Mouse (Mus musculus): ENCODE results near the gene Kdelr3.

Gene Kdelr3

GRCm38 (mm10) chr15:79516171-79517096 is at the start of gene Kdelr3:
Gene Kdelr3, plus strand, starts transcription at chr15:79516411.
- in situ Hi-C loops (cut with MboI, MseI): no loop called here

- in situ Hi-C loops (cut with MboI, MseI): loop anchor here (5.0 kb wide), 4 partner anchors 54 to 244 kb away; partner anchors contain the start of genes Gm49486 (in 1 of the 2) and Pick1 (in 1 of the 2)
Observed at GRCm38 (mm10) chr15:79466601-79467286, 49.5 kb upstream of the Kdelr3 start.

DNA sequence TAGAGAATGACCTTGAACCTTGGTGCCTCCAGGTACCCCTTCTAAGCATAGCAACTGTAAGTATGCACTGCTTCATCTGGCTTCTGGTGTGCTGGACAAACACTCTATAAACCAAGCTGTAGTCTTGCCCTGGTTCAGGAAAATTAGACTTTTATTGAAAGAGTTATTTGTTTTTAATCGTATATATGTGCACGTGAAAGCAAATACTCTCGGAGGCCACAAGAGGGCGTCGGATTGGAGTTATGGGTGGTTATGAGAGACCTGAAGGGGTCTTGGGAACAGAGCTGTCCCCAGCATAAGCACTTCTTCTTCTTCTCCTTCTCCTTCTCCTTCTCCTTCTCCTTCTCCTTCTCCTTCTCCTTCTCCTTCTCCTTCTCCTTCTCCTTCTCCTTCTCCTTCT is 46.6 kb upstream of the Kdelr3 start:
- in situ Hi-C loops (cut with MboI, MseI): loop anchor here (5.0 kb wide), 4 partner anchors 57 to 247 kb away; partner anchors contain the start of genes Gm49486 (in 1 of the 2) and Pick1 (in 1 of the 2)

- in situ Hi-C loops (cut with MboI, MseI): loop anchor here in 1 of 2 experiments (10.0 kb wide), 1 partner anchor 226 kb away; no protein-coding TSS in a partner anchor
Observed at GRCm38 (mm10) chr15:79470583-79470982, 45.6 kb upstream of the Kdelr3 start.

DNA sequence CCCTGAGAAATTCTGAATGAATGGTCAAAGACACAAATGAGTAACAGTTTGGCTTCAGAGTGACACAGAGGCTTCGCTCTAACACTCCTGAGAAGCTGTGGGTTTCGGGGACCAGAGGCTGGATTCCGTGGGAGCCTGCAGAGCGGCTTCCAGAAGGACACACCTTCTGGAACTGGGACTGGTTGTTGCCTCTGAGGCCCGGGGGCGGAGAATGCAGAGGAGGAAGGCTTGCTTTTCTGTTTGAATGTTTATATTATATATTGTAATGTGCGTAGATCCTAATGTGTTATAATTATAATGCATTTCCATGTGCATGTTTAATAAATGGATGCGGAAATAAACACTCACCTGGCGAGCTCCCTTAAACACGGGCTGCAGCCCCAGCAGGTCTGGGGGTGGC is 45.1 kb upstream of the Kdelr3 start:
- in situ Hi-C loops (cut with MboI, MseI): loop anchor here in 1 of 2 experiments (10.0 kb wide), 1 partner anchor 226 kb away; no protein-coding TSS in a partner anchor

DNA sequence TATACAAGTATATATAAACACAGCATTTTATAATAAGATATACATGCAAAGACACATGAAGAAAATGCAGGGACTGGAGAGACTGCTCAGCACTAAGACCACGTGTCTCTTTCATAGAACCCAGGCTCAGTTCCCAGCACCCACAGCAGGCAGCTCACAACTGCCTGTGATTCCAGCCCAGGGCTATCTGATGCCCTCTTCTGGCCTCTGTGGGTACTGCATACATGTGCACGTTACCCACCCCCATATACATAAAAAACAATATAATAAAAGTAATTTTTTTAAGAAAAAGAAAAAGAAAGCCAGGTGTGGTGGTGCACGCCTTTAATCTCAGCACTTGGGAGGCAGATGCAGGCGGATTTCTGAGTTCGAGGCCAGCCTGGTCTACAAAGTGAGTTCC is 43.2 kb upstream of the Kdelr3 start:
- in situ Hi-C loops (cut with MboI, MseI): loop anchor here in 1 of 2 experiments (10.0 kb wide), 1 partner anchor 228 kb away; no protein-coding TSS in a partner anchor

GRCm38 (mm10) chr15:79473638-79474355 is 42.4 kb upstream of the Kdelr3 start:
- in situ Hi-C loops (cut with MboI, MseI): loop anchor here in 1 of 2 experiments (10.0 kb wide), 1 partner anchor 229 kb away; no protein-coding TSS in a partner anchor

DNA sequence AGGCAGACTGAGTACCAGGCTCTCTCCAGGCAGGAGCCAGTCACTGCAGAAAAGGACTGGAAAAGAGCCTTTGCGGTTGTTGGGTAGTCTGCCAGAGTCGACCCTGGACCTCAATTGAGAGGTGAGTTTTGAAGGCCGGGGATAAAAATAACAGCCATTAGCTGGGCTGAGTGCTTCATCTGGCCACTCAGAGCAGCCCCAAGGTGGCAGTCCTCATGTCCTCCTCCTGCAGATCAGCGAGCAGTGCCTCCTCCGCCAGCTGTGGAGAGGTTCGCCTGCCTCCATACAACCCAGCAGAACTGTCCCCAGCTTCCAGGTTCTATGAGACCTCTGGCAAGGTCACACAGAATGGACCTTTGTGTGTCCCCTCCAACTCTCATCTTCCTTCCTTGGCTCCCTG is 39.0 kb upstream of the Kdelr3 start:
- in situ Hi-C loops (cut with MboI, MseI): loop anchor here in 1 of 2 experiments (10.0 to 25.0 kb wide), 2 partner anchors 232 to 1290 kb away; no protein-coding TSS in a partner anchor

DNA sequence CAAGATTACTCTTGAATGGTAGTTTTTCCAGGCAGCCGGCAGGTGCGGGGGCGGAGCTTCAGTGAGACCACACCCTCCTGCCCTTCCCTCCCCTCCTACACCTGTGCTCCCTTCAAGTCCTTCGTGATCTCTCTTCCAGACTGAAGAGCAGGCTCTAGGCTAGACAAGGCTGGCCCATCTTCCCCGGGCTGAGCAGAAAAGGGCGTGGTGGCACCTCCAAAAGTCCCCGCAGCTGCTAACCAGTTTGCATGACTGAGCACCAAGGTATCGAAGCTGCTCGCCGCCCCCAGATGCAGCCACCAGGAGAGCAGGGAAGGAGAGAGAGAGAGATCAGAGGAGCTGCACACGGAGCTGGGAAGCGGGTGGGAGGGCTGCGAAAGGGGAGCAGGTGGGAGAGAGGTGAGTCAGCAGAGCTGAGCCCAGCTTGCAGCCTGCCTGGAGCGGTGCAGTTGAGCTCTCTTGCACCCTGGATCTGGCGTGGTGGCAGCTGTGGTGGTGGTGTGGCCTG is 35.0 kb upstream of the Kdelr3 start:
- in situ Hi-C loops (cut with MboI, MseI): loop anchor here in 1 of 2 experiments (25.0 kb wide), 1 partner anchor 1294 kb away; no protein-coding TSS in a partner anchor

- in situ Hi-C loops (cut with MboI, MseI): loop anchor here in 1 of 2 experiments (25.0 kb wide), 1 partner anchor 1302 kb away; no protein-coding TSS in a partner anchor
Observed at GRCm38 (mm10) chr15:79489463-79489862, 26.7 kb upstream of the Kdelr3 start.

- in situ Hi-C loops (cut with MboI, MseI): loop anchor here in 1 of 2 experiments (5.0 to 25.0 kb wide), 2 partner anchors 796 to 1306 kb away; no protein-coding TSS in a partner anchor
Observed at GRCm38 (mm10) chr15:79493527-79493926, 22.7 kb upstream of the Kdelr3 start.

GRCm38 (mm10) chr15:79500110-79500509 is 16.1 kb upstream of the Kdelr3 start:
- in situ Hi-C loops (cut with MboI, MseI): no loop called here

DNA sequence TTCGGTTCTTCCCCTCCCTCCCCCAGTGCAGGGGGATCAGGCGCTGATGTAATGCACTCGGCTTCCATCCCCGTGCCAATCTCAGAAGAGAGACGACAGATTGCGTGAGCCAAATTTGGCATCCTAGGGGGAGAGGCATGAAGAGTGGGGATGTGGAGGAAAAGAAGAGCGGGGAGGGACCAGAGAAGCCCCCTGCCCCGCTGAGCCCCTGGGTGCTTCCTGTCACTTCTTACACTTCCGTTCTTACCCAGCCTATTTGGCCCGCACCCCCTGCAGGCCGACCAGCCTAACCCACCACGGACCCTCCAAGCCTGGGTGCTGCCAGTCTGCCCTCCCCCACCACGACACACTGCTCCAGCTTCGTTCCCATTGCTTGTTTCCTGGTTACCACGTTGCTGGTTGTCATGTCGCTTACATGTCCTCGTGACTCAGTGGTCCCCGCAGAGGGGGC is 13.3 kb upstream of the Kdelr3 start:
- in situ Hi-C loops (cut with MboI, MseI): no loop called here

DNA sequence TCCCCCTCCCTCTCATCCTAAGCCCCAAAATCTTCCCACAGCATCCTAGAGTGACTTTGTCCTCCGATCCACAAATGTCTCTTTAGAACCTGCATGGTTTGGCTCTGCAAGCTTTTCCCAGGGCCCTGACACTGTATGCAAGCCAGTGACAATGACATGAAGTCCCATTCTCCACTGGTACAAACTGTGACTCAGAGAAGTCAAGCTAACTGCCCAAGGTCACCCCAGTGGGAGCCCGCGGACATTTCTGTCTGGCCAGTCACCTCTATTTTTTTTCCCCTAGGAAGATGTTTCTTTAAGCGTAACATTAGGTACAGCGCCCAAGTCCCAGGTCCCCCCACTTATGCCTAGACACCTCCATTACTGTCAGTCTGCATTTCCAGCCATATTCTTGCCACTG is 12.8 kb upstream of the Kdelr3 start:
- in situ Hi-C loops (cut with MboI, MseI): no loop called here

DNA sequence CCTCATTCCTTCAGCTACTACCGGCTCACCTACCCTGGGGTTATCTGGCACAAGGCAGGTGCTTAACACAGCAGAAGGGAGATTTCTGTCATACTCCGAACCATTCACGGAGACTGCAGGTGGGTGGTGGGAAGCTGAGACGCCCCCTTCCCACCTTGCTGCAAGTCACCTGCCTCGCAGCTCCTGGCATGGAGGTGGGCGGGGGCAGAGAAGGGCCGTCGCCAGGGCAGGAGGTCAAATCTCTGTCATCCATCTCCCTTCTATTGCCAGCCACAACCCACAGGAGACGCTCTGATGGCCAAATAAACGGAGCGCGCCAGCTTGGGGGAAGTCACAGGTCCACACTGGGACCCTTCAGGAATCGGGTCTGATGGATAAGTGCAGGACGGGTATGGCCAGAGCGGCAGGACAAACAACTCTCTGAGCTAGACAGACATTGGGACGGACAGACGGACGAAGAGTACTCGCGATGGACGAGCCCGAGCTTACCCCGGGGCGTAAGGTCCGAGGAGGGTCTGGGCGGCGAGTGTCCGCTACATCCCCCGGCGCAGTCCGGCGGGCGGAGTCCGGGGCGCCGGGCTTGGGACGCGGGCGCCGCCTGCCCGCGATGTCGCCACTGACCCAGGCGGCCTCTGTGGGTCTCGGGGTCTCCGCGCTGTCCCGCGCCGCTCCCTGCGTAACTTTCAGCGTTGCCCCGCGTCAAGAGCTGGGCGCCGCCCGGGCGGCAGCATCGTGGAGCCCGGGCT is 11.3 kb upstream of the Kdelr3 start, which contains the start of gene Kcnj4:
Gene Kcnj4, minus strand, starts transcription at position 535 of the 746 bp plus-strand sequence.
- in situ Hi-C loops (cut with MboI, MseI): no loop called here

- in situ Hi-C loops (cut with MboI, MseI): no loop called here
Observed at GRCm38 (mm10) chr15:79505616-79506283, 10.5 kb upstream of the Kdelr3 start.

DNA sequence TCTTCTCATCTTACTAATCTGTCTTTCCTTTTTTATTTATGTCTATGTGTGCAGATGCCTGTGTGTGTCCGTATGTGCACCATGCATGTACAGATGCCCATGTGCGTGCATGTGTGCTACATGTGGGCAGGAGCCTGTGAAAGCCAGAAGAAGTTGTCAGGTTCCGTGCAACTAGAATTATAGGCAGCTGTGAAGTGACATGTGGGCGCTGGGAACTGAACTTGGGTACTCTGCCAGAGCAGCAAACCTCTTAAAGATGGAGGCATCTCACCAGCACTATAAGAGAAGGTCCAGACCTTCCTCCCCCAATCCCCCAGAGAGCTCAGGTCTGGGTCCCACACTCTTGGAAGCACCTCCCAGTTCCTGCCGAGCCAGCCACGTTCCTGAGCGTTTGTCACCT is 9.8 kb upstream of the Kdelr3 start:
- in situ Hi-C loops (cut with MboI, MseI): no loop called here

DNA sequence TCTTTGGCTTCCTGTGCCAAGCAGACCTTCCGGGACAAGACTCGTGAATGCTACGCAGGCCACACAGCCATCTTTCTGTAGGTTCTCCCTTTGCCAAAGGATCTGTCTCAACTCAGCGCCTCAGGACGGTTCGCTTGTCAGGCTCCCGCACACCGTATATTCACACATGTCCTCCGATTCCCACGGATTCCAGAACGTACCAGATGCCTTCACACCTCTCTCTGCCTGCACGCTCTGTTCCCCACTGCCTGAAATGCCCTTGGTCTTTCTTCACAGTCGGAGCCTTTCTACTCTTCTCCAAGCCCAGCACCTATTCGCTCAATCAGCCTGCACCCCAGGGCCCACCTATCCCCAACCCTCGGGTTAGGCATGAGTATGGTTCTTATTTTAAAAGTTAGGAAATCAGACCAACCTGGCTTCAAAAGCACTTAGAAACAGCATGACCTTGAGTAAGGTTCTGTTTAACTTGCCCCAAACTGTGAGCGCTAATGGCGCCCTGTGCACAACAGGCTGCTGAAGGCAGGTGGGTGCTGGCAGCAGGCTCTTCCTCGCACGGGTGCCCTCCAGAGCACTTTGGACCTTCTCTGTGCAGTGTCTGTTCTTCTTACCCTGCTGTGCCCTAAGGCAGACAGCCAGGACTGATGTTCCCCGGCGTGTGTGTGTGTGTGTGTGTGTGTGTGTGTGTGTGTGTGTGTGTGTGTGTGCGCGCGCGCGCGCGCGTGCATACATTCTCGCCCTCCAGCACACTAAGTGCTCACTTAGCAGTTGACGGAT is 9.0 kb upstream of the Kdelr3 start:
- in situ Hi-C loops (cut with MboI, MseI): no loop called here
